Mouse (Mus musculus) olfactory bulb, adult 2 months (tissue): Measurements from ENCODE around the gene Pan3.

Experiments used
- CTCF ChIP-seq: fragments of 200-500 bp; IDR thresholded peaks from 2 replicates; pipeline ENCODE4 v1.5.1; 2012; ENCODE audit warnings: low read depth, mild to moderate bottlenecking, low read length, moderate library complexity; ENCODE audit not compliant: insufficient read depth
- POLR2A ChIP-seq: fragments of 200-500 bp; IDR thresholded peaks from 2 replicates; pipeline ENCODE4 v1.6.1; 2012; ENCODE audit warnings: mild to moderate bottlenecking, low read depth, low read length, moderate library complexity; ENCODE audit not compliant: insufficient read depth

- no peak for TF ChIP-seq CTCF
- no peak for TF ChIP-seq POLR2A
Measured at GRCm38 (mm10) chr5:147551879-147552627, 122.1 kb downstream of the Pan3 start.
